Mouse (Mus musculus) Patski (cell line): ENCODE measurements around the gene Kif1b. TPM values are rescaled to one million over a fixed set of nuclear protein-coding genes. Genes with fewer than 3 reads are reported as not detected.

Experiments used
- ATAC-seq: fragments of 100-300 bp; one replicate; pipeline ENCODE4 v1.8.0; 2021
- CTCF ChIA-PET: fragments of 350-600 bp; sonication (Branson Sonifier 250); formaldehyde crosslinking; loops from one replicate; lab custom pipeline; 2022; ENCODE audit warnings: inconsistent platforms; lab: Charles Lee
- POLR2A ChIA-PET: fragments of 350-600 bp; sonication (Branson Sonifier 250); formaldehyde crosslinking; loops from one replicate; lab custom pipeline; 2022; ENCODE audit warnings: antibody characterized with exemption, inconsistent platforms; lab: Charles Lee
- DNase-seq: peaks from one replicate; pipeline ENCODE4 v3.0.0-alpha.2; 2011; ENCODE audit warnings: low read depth, low spot score
- H3K27me3 ChIP-seq: fragments of 371-371 bp; one replicate; pipeline ENCODE4 v1.5.1; 2021
- CTCF ChIP-seq: fragments of 100-300 bp; IDR thresholded peaks from one replicate; pipeline ENCODE4 v1.5.1; 2021
- in situ Hi-C: fragments of 300-500 bp; cut with MboI; formaldehyde crosslinking; loops from 3 replicates; pipeline ENCODE4 v1.11.1; 2018; ENCODE audit warnings: low pct_unique_long_range_greater_than_20kb, mixed read lengths
- polyA plus RNA-seq: library from polyadenylated mRNA; unstranded; gene quantifications from one replicate; pipeline ENCODE4 v1.2.3, GENCODE M21; 2021

The Kif1b gene
- polyA plus RNA-seq, 1 experiment from 2014 or later: 32.9 TPM

- POLR2A ChIA-PET: interaction anchor here (0.5 to 0.7 kb wide), 2 partner anchors 10 to 1262 kb away, joined by 3 read pairs; no protein-coding TSS in a partner anchor
- H3K27me3 ChIP-seq: no peaks in the 10 kb centered on the region
- DNase-seq (no peak), ATAC-seq (no peak)
- no peak for TF ChIP-seq CTCF
- in situ Hi-C loops: no loop called here
- CTCF ChIA-PET: no interaction called here
These were observed 143.3 kb downstream of the Kif1b start for GRCm38 (mm10) chr4:149164150-149164549.

- no peak for DNase-seq
- TF ChIP-seq CTCF: no peak
- ATAC-seq: no peak
- in situ Hi-C loops: no loop called here
- ChIA-PET POLR2A (no interaction called here), CTCF (interaction anchor here (1.0 kb wide), 1 partner anchor 19 kb away, joined by 3 read pairs; no protein-coding TSS in a partner anchor)
- no peaks in the 10 kb centered on the region for H3K27me3 ChIP-seq
These were observed 144.3 kb downstream of the Kif1b start for GRCm38 (mm10) chr4:149163196-149163595.

GRCm38 (mm10) chr4:149161166-149161565, 146.3 kb downstream of the Kif1b start:
- ChIA-PET POLR2A (no interaction called here), CTCF (no interaction called here)
- no peak for DNase-seq
- ATAC-seq: no peak
- TF ChIP-seq CTCF: no peak
- no peaks in the 10 kb centered on the region for H3K27me3 ChIP-seq
- in situ Hi-C loops: no loop called here

GRCm38 (mm10) chr4:149159891-149160290, 147.6 kb downstream of the Kif1b start:
- POLR2A ChIA-PET: no interaction called here
- in situ Hi-C loops: no loop called here
- no peak for DNase-seq
- no peak for ATAC-seq
- CTCF ChIA-PET: interaction anchor here (1.1 kb wide), 1 partner anchor 15 kb away, joined by 3 read pairs; no protein-coding TSS in a partner anchor
- no peaks in the 10 kb centered on the region for H3K27me3 ChIP-seq
- no peak for TF ChIP-seq CTCF

- in situ Hi-C loops: no loop called here
- no peak for TF ChIP-seq CTCF
- ATAC-seq (no peak), DNase-seq (no peak)
- POLR2A ChIA-PET: no interaction called here
- CTCF ChIA-PET: interaction anchor here (1.1 kb wide), 1 partner anchor 15 kb away, joined by 3 read pairs; no protein-coding TSS in a partner anchor
- no peaks in the 10 kb centered on the region for H3K27me3 ChIP-seq
These were observed 148.3 kb downstream of the Kif1b start for GRCm38 (mm10) chr4:149159203-149159602.

- DNase-seq: no peak
- H3K27me3 ChIP-seq: no peaks in the 10 kb centered on the region
- TF ChIP-seq CTCF: no peak
- ChIA-PET CTCF (no interaction called here), POLR2A (no interaction called here)
- no peak for ATAC-seq
- in situ Hi-C loops: no loop called here
These were observed 150.0 kb downstream of the Kif1b start for GRCm38 (mm10) chr4:149157415-149157973.

- in situ Hi-C loops: no loop called here
- no peaks in the 10 kb centered on the region for H3K27me3 ChIP-seq
- ChIA-PET POLR2A (no interaction called here), CTCF (interaction anchor here (1.8 kb wide), 1 partner anchor 11 kb away, joined by 6 read pairs; no protein-coding TSS in a partner anchor)
- TF ChIP-seq CTCF: no peak
- ATAC-seq (no peak), DNase-seq (no peak)
These were observed 151.8 kb downstream of the Kif1b start for GRCm38 (mm10) chr4:149155711-149156110.

GRCm38 (mm10) chr4:149154859-149155258, 152.6 kb downstream of the Kif1b start:
- ChIA-PET POLR2A (interaction anchor here (0.6 kb wide), 1 partner anchor 10 kb away, joined by 3 read pairs; no protein-coding TSS in a partner anchor), CTCF (interaction anchor here (1.1 to 1.8 kb wide), 3 partner anchors 11 to 153 kb away, joined by 3 to 6 read pairs (median 3); partner anchors contain the start of gene Kif1b)
- DNase-seq (no peak), ATAC-seq (no peak)
- in situ Hi-C loops: no loop called here
- no peak for TF ChIP-seq CTCF
- no peaks in the 10 kb centered on the region for H3K27me3 ChIP-seq

- no peaks in the 10 kb centered on the region for H3K27me3 ChIP-seq
- in situ Hi-C loops: no loop called here
- ChIA-PET POLR2A (no interaction called here), CTCF (no interaction called here)
- ATAC-seq (no peak), DNase-seq (no peak)
- TF ChIP-seq CTCF: no peak
These were observed 156.8 kb downstream of the Kif1b start for GRCm38 (mm10) chr4:149150721-149151120.

GRCm38 (mm10) chr4:149150256-149150655, 157.2 kb downstream of the Kif1b start:
- DNase-seq (no peak), ATAC-seq (no peak)
- no peak for TF ChIP-seq CTCF
- ChIA-PET CTCF (no interaction called here), POLR2A (no interaction called here)
- in situ Hi-C loops: no loop called here
- H3K27me3 ChIP-seq: no peaks in the 10 kb centered on the region

GRCm38 (mm10) chr4:149149611-149150010, 157.9 kb downstream of the Kif1b start:
- ChIA-PET POLR2A (no interaction called here), CTCF (no interaction called here)
- DNase-seq (no peak), ATAC-seq (no peak)
- in situ Hi-C loops: loop anchor here (10.0 kb wide), 2 partner anchors 395 to 455 kb away; no protein-coding TSS in a partner anchor
- H3K27me3 ChIP-seq: no peaks in the 10 kb centered on the region
- TF ChIP-seq CTCF: no peak
